11 mouse cellular contexts compared by ENCODE assay signal in genomic region chr5:92524821-92525258, GRCm38 (mm10). TPM values are rescaled to one million over a fixed set of nuclear protein-coding genes. Genes with fewer than 3 reads are reported as not detected.
DNase-seq lines count a peak whose midpoint lies in the region; ATAC-seq and TF ChIP-seq lines count a peak whose summit lies in the region.
"Had no signal": no experiment of that assay in that cellular context is flagged by ENCODE, and none has a peak within 500 bp of the region (broad histone marks: within the 10 kb centered on the region; RNA-seq: fewer than 3 reads in every experiment).

No protein-coding gene starts in this region.

- peak; percentile 22 for DNase-seq in adrenal gland, postnatal 10 days
- DNase-seq in adrenal gland, adult 18-20 months (ENCODE audit: low spot score in 2 of 2) = no peak
- peak; percentile 21 to 64 for DNase-seq in spleen, postnatal 4 days (ENCODE audit: low spot score in 2 of 2)
- no peak for DNase-seq in spleen, adult 12 weeks (ENCODE audit: low spot score)
- DNase-seq in lung, adult 2 months = peak; percentile 51
- DNase-seq in thymus, postnatal 4 days = no peak
- DNase-seq in hindbrain, embryonic 10.5 days (ENCODE audit: low spot score) = no peak
- DNase-seq: gastrocnemius, postnatal 10 days had no signal

- no peak overlapping the region for H3K4me2 ChIP-seq in heart, embryonic 11.5 days
- H3K4me2 ChIP-seq: embryonic facial prominence, embryonic 15.5 days had no signal

- WGBS in lung, adult 2 months = 40% methylated on average over 6 of the region's 6 CpGs
- WGBS in heart, embryonic 11.5 days (ENCODE audit: insufficient replicate concordance) = 52% methylated on average over 6 of the region's 6 CpGs
- 84% methylated on average over 6 of the region's 6 CpGs for WGBS in hindbrain, embryonic 10.5 days

- TF ChIP-seq POLR2A in lung, adult 2 months (IDR thresholded peaks at IDR 0.05; ENCODE audit: borderline replicate concordance, extremely low read depth, low read depth, low read length) = no peak

- no peak overlapping the region for H3K27ac ChIP-seq in heart, embryonic 11.5 days (ENCODE audit: low read depth, low read length)
- H3K27ac ChIP-seq in hindbrain, embryonic 10.5 days = no peak overlapping the region
- H3K27ac ChIP-seq: embryonic facial prominence, embryonic 15.5 days had no signal

- no peaks in the 10 kb centered on the region for H3K36me3 ChIP-seq in heart, embryonic 11.5 days (ENCODE audit: control insufficient read depth, insufficient read depth, low read length)
- no peaks in the 10 kb centered on the region for H3K36me3 ChIP-seq in hindbrain, embryonic 10.5 days
- H3K36me3 ChIP-seq: embryonic facial prominence, embryonic 15.5 days had no signal

- no peak for TF ChIP-seq CTCF in lung, adult 2 months (IDR thresholded peaks at IDR 0.05; ENCODE audit: insufficient read depth, low read length)

- no peaks in the 10 kb centered on the region for H3K27me3 ChIP-seq in heart, embryonic 11.5 days (ENCODE audit: control insufficient read depth, insufficient read depth, low read length)
- no peaks in the 10 kb centered on the region for H3K27me3 ChIP-seq in hindbrain, embryonic 10.5 days (ENCODE audit: insufficient read depth, poor library complexity, severe bottlenecking)
- H3K27me3 ChIP-seq: embryonic facial prominence, embryonic 15.5 days had no signal

- no peak for ATAC-seq in heart, embryonic 11.5 days (replicated peaks; ENCODE audit: insufficient number of reproducible peaks, low FRiP score, low TSS enrichment)

- no peaks in the 10 kb centered on the region for H3K4me1 ChIP-seq in lung, adult 2 months (ENCODE audit: control insufficient read depth, insufficient read depth, low read length)
- no peaks in the 10 kb centered on the region for H3K4me1 ChIP-seq in heart, embryonic 11.5 days (ENCODE audit: control insufficient read depth, insufficient read depth, low read length)
- no peaks in the 10 kb centered on the region for H3K4me1 ChIP-seq in hindbrain, embryonic 10.5 days (replicated peaks)
- H3K4me1 ChIP-seq: embryonic facial prominence, embryonic 15.5 days had no signal

- H3K9me3 ChIP-seq in heart, embryonic 11.5 days (replicated peaks; ENCODE audit: control insufficient read depth, low read length) = no peaks in the 10 kb centered on the region
- H3K9me3 ChIP-seq in hindbrain, embryonic 10.5 days = no peaks in the 10 kb centered on the region
- H3K9me3 ChIP-seq: embryonic facial prominence, embryonic 15.5 days had no signal

- no peak overlapping the region for H3K4me3 ChIP-seq in lung, adult 2 months (replicated peaks; ENCODE audit: extremely low read depth, low read depth, low read length)
- no peak overlapping the region for H3K4me3 ChIP-seq in heart, embryonic 11.5 days (ENCODE audit: low read depth, low read length)
- no peak overlapping the region for H3K4me3 ChIP-seq in hindbrain, embryonic 10.5 days
- H3K4me3 ChIP-seq: embryonic facial prominence, embryonic 15.5 days had no signal

- no peak overlapping the region for H3K9ac ChIP-seq in heart, embryonic 11.5 days (ENCODE audit: low read depth, low read length)
- H3K9ac ChIP-seq: embryonic facial prominence, embryonic 15.5 days had no signal

RNA-seq across cellular contexts. Expression of gene Scarb2, which starts 18.2 kb away (rescaled TPM):
- total RNA-seq in adrenal gland, postnatal 10 days (2021) = 10 to 100 TPM; 79.6 to 80.6 TPM
- total RNA-seq in adrenal gland, adult 18-20 months (2021) = 10 to 100 TPM; 67.1 to 70.2 TPM
- polyA plus RNA-seq in lung, adult 2 months (2012; rRNA removed) = 55.1 and 59.1 TPM in 2 replicates
- polyA plus RNA-seq in heart, embryonic 11.5 days (2014; fragmentation: Nextera tagmentation; extraction: Ambion mirVana) = 11.8 and 12.0 TPM in 2 replicates
- polyA plus RNA-seq in hindbrain, embryonic 10.5 days (2016; fragmentation: Nextera tagmentation; extraction: Ambion mirVana) = 9.2 and 11.8 TPM in 2 replicates

RNA-seq across cellular contexts. Expression of gene Fam47e, which starts 30.0 kb away (rescaled TPM):
- not detected for total RNA-seq in adrenal gland, postnatal 10 days (2021)
- total RNA-seq in adrenal gland, adult 18-20 months (2021) = not detected
- polyA plus RNA-seq in lung, adult 2 months (2012; rRNA removed) = 6.2 and 9.1 TPM in 2 replicates
- polyA plus RNA-seq in heart, embryonic 11.5 days (2014; fragmentation: Nextera tagmentation; extraction: Ambion mirVana) = not detected in 2 replicates
- 0.86 TPM in 1 of 2 replicates, not detected in the other for polyA plus RNA-seq in hindbrain, embryonic 10.5 days (2016; fragmentation: Nextera tagmentation; extraction: Ambion mirVana)
- total RNA-seq: gastrocnemius, postnatal 10 days; heart, postnatal 25 days had no signal

Comparison
In these comparisons a context has a peak if more than half of its experiments do, and no peak if none do; other contexts are left out.
1. DNase-seq: peak in adrenal gland, postnatal 10 days (single experiment), spleen, postnatal 4 days (2 of 2) and lung, adult 2 months (single experiment); none in adrenal gland, adult 18-20 months (0 of 2), spleen, adult 12 weeks (single experiment), thymus, postnatal 4 days (single experiment) and hindbrain, embryonic 10.5 days (single experiment).